Mouse (Mus musculus) liver, adult 2 months (tissue): Measurements from ENCODE around the gene Dctn1. TPM values are rescaled to one million over a fixed set of nuclear protein-coding genes. Genes with fewer than 3 reads are reported as not detected.

ENCODE experiments used
- DNase-seq: peaks from one replicate; pipeline ENCODE4 v3.0.0-alpha.2; 2011; ENCODE audit warnings: low read depth, low spot score; ENCODE audit errors: extremely low read depth
- H3K27ac ChIP-seq: fragments of 200-500 bp; replicated peaks from 2 replicates; pipeline ENCODE4 v1.5.1; 2012; ENCODE audit warnings: low read depth, mild to moderate bottlenecking, control low read depth, inconsistent platforms, low read length; ENCODE audit not compliant: insufficient read depth
- H3K27me3 ChIP-seq: fragments of 200-500 bp; 2 replicates; pipeline ENCODE4 v1.6.1; 2012; ENCODE audit warnings: mild to moderate bottlenecking, moderate library complexity, low read length, inconsistent platforms; ENCODE audit not compliant: control insufficient read depth, insufficient read depth
- H3K36me3 ChIP-seq: fragments of 200-500 bp; 2 replicates; pipeline ENCODE4 v1.6.1; 2012; ENCODE audit warnings: low read length, inconsistent platforms; ENCODE audit not compliant: control insufficient read depth, insufficient read depth
- H3K4me1 ChIP-seq: fragments of 200-500 bp; 2 replicates; pipeline ENCODE4 v1.6.1; 2011; ENCODE audit warnings: low read length; ENCODE audit not compliant: control insufficient read depth, insufficient read depth
- H3K4me3 ChIP-seq: fragments of 200-500 bp; 2 replicates; pipeline ENCODE4 v1.5.1; 2011; ENCODE audit warnings: low read depth, mild to moderate bottlenecking, control low read depth, low read length, moderate library complexity; ENCODE audit not compliant: insufficient read depth
- H3K79me2 ChIP-seq: fragments of 200-500 bp; 2 replicates; pipeline ENCODE4 v1.6.1; 2012; ENCODE audit warnings: inconsistent platforms, mild to moderate bottlenecking, low read length, moderate library complexity; ENCODE audit not compliant: control insufficient read depth, insufficient read depth
- H3K9ac ChIP-seq: fragments of 200-500 bp; 2 replicates; pipeline ENCODE4 v1.6.1; 2012; ENCODE audit warnings: low read depth, mild to moderate bottlenecking, control low read depth, inconsistent platforms, low read length
- CTCF ChIP-seq: fragments of 200-500 bp; IDR thresholded peaks from 2 replicates; pipeline ENCODE4 v1.5.1; 2011; ENCODE audit warnings: low read depth, low read length, control low read depth
- POLR2A ChIP-seq: fragments of 200-500 bp; IDR thresholded peaks from 2 replicates; pipeline ENCODE4 v1.6.1; 2011; ENCODE audit warnings: low read length, control low read depth; ENCODE audit not compliant: insufficient read depth; ENCODE audit errors: extremely low read depth
- WGBS: fragments of 180-500 bp; shearing (Covaris S2); methylation state at CpG from one replicate; pipeline ENCODE4 v1.1.7; 2018; 5-methylcytosine and 5-hydroxymethylcytosine counted together
- polyA plus RNA-seq: library from polyadenylated mRNA; depleted of rRNA; stranded (reverse); fragments of >200 nt; gene quantifications from 2 replicates; pipeline ENCODE4 v1.2.3, GENCODE M21; 2012
- total RNA-seq: library from RNA; depleted of rRNA; stranded (reverse); fragments of >200 nt; gene quantifications from 2 replicates; pipeline ENCODE4 v1.2.3, GENCODE M21; 2014

Dctn1 gene
- total and polyA plus RNA-seq, 2 experiments = 13.5 to 36.0 TPM

DNA sequence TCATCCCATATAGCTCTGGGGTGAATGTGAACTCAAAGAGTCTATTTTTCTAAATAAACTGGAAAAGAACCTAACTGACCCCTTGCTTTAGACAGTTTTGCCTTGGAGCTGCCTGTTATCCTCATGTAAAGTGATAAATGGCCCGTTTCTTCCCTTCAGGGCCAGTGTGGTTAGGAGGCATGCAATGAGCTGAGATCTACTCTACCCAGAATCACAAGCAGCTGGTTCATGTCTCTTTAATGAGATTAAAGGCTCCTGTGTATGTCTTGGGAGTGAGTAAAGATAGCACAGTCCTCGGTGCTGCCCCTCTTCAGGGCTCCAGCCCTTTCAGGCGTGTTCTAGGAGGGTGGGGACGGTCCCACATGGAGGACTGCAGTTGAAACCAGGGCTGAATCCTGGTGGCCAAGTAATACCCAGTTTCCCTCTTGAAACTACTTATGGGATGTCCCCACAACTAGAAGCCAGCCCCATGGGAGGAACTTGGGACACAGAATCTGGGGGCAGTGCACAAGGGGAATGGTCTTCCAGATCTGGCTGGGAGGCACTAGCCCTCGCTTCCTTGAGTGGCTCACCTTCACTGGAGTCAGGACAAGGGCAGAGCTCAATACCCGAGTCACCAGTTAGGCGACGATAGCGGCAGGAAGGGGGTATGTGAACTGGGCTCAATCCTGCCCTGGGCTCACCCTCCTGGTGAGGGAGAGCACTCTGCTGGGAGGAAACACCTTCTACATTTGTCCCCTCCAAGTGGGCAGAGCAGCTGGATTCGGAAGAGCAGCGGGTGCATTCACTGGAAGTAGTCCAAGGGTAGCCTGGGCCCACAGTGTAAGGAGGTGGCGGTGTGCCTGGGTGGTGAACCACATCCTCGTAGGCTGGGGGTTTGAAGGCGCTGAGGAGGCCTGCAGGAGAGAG lies 46.6 kb upstream of the Dctn1 start:
- Histone ChIP-seq H3K4me1 (peaks cover 18% of the 10 kb centered on the region), H3K4me3 (no peak overlapping the region), H3K27ac (no peak overlapping the region), H3K79me2 (peaks cover 4% of the 10 kb centered on the region; the same call in 1 of the 2 replicates), H3K27me3 (no peaks in the 10 kb centered on the region), H3K9ac (no peak overlapping the region), H3K36me3 (no peaks in the 10 kb centered on the region; the same call in 1 of the 2 replicates)
- DNase-seq = no peak
- WGBS = 87% methylated on average over 14 of the region's 14 CpGs
- TF ChIP-seq CTCF (no peak), POLR2A (no peak)

DNA sequence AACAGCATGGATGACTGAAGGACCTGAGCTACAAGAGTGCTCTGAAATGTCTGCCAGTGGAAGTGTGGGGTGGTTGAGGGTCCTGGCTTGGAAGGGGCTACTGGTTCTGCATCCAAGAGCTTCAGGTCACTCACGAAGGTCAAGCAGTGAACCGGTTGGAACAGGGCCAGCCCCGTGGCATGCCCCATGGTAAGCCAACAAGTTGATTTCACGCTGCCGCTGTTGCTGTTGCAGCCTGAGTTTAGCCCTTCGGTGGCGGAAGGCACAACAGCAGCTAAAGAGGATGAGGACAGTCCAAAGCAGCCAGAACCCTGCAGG lies 46.0 kb upstream of the Dctn1 start:
- 23% methylated on average over 7 of the region's 7 CpGs for WGBS
- DNase-seq = no peak
- peaks cover 14% of the 10 kb centered on the region for H3K4me1 ChIP-seq
- H3K4me3 ChIP-seq = no peak overlapping the region
- no peaks in the 10 kb centered on the region for H3K27me3 ChIP-seq
- H3K36me3 ChIP-seq = no peaks in the 10 kb centered on the region; the same call in 1 of the 2 replicates
- no peak overlapping the region for H3K27ac ChIP-seq
- no peak overlapping the region for H3K9ac ChIP-seq
- TF ChIP-seq CTCF (no peak), POLR2A (no peak)
- peaks cover 4% of the 10 kb centered on the region; the same call in 1 of the 2 replicates for H3K79me2 ChIP-seq

DNA sequence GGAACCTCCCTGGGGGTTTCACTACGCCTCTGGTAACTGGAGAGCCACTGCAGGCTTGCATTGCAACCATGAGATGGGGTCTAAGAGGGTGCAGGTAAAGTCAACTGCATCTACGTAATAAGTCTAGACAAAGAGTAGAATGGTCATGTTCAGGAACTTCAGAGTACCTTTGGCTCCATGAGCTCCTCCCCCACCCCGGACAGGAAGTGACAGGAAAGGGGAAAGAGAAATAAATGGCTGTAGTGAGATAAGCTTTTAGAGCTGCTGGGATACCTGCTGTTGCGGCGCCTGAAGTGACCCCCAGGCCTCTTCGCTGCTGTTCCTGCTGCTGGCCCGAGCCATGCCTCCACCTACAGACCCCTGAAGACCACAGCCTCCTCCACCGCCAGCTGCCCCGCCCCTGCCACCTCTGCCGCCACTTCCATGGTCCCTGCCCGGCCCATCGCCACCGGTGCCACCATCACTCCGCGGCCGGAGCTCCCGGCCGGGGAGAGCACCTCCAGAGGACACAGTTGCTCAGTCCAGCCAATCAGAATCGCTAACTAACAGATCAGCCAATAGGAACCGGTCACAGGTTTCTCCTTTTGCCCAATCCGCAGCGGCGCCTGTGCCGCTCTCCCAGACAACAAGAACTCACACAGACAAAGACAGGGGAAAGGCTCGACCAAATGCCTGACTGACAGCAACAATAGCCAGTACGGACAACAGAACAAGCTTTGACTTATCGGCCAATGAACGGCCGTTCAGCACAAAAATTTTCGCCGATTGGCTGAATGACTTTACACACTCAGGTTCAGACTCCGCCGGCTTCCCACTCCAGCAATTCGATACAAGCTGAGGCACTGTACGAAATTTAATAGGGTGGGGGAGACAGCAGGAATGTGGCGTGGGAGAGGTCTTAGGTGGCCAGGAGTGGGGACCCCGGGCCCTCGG lies 44.5 kb upstream of the Dctn1 start, which contains the start of gene Wbp1:
Wbp1 (minus strand) TSS at position 630 of the 933 bp plus-strand sequence.
- H3K36me3 ChIP-seq = no peaks in the 10 kb centered on the region; the same call in 1 of the 2 replicates
- peak; percentile 99 for DNase-seq
- TF ChIP-seq POLR2A (peak; percentile 71), CTCF (no peak)
- under 1% methylated on average over 38 of the region's 38 CpGs for WGBS
- H3K27ac ChIP-seq = peak within 1 kb of the TSS; percentile 62
- H3K27me3 ChIP-seq = no peaks in the 10 kb centered on the region
- H3K4me1 ChIP-seq = peaks cover 18% of the 10 kb centered on the region
- H3K79me2 ChIP-seq = no peaks in the 10 kb centered on the region
- peak within 1 kb of the TSS; percentile 82 for H3K9ac ChIP-seq
- peak within 1 kb of the TSS; percentile 75 for H3K4me3 ChIP-seq

DNA sequence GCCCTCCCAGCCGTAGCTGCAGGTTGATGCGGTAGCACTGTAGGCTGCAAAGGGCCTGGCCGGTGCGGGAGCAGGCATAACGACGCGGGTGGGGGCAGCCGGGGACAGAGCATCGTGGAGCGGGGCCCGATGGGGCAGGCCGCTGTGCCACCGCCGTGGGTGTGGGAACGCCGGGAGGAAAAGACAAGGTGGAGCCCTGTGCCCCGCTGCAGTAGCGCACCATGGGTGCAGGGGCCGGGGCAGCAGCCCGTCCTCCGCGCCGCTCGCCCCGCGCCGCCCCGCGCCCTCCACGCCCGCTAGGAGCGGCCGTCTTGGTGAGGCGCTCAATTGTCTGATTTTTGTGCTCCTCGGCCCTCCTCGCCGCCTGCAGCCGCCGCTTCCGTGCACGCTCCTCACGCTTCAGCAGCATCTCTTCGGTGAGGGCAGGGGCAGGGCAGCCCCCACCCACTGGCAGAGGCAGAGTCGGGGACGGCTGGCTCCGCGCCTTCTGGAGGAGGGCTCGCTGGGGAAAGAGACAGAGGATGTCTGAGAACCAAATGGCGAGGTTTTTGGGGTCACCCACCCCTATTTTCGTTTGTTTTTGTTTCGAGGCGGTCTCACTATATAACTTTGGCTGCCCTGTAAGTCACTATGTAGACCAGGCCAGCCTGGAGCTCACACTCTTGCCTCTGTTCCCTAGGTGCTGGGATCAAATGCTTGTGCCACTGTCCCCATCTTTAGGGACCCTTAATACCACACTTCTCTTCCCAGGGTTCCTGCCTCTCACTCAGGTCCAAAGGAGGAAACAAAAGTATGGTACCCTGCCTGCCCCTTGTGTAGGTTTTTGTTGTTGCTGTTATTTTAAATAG lies 43.6 kb upstream of the Dctn1 start:
- H3K36me3 ChIP-seq = no peaks in the 10 kb centered on the region; the same call in 1 of the 2 replicates
- TF ChIP-seq CTCF (no peak), POLR2A (no peak)
- peak overlapping the region; percentile 43 for H3K27ac ChIP-seq
- H3K27me3 ChIP-seq = no peaks in the 10 kb centered on the region
- 17% methylated on average over 52 of the region's 52 CpGs for WGBS
- H3K79me2 ChIP-seq = no peaks in the 10 kb centered on the region
- H3K4me3 ChIP-seq = peak overlapping the region; percentile 58
- H3K9ac ChIP-seq = peak overlapping the region; percentile 73
- peaks cover 14% of the 10 kb centered on the region for H3K4me1 ChIP-seq
- no peak for DNase-seq

DNA sequence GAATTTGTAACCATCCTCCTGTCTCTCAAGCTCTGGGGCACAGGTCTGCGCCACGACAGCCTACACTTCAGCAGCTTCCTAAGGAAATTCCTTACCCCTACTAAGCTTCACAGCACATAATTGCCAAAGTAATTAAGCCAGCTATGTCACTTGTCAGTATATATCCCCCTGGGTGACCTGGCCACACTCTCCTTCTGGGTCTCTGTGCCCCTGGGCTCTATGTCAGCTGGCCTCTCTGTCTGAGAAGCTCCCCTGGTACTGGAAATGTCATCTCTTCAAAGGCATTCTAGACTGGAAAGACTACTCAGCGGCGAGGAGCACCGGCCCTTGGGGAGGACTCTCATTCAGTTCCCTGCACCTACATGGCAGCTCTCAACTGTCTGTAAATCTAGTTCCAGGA lies 42.8 kb upstream of the Dctn1 start:
- DNase-seq = no peak
- Histone ChIP-seq H3K27me3 (no peaks in the 10 kb centered on the region), H3K4me3 (no peak overlapping the region), H3K27ac (no peak overlapping the region), H3K79me2 (no peaks in the 10 kb centered on the region), H3K36me3 (no peaks in the 10 kb centered on the region; the same call in 1 of the 2 replicates), H3K4me1 (peaks cover 14% of the 10 kb centered on the region), H3K9ac (no peak overlapping the region)
- WGBS = 94% methylated on average over 5 of the region's 5 CpGs
- TF ChIP-seq CTCF (no peak), POLR2A (no peak)
